Mouse (Mus musculus) heart, embryonic 15.5 days (tissue): ENCODE measurements at regions not wholly inside any gene's neighbourhood (a gene's known extent, or its start where the extent isn't known, plus 50 kb on each side); places are given as distances from the start of the nearest gene placed in this dataset.
A peak's percentile ranks its signal among the peaks of the same experiment; 100 is the strongest.

Source experiments
- ATAC-seq: fragments of 200-750 bp; cut with Nextera tagmentation; replicated peaks from 2 replicates; pipeline ENCODE4 v1.8.0; 2017; ENCODE audit warnings: low read depth, moderate TSS enrichment; ENCODE audit not compliant: insufficient number of reproducible peaks, insufficient read depth, low FRiP score
- H3K27ac ChIP-seq: fragments of 300-500 bp; sonication (generic); 2 replicates; pipeline ENCODE4 v1.5.1; 2015; ENCODE audit warnings: mild to moderate bottlenecking, inconsistent platforms
- H3K27me3 ChIP-seq: fragments of 300-500 bp; sonication (generic); 2 replicates; pipeline ENCODE4 v1.6.1; 2015; ENCODE audit warnings: inconsistent platforms
- H3K36me3 ChIP-seq: fragments of 300-500 bp; sonication (generic); 2 replicates; pipeline ENCODE4 v1.6.1; 2015; ENCODE audit warnings: mild to moderate bottlenecking, inconsistent platforms
- H3K4me1 ChIP-seq: fragments of 300-500 bp; sonication (generic); replicated peaks from 2 replicates; pipeline ENCODE4 v1.6.1; 2015; ENCODE audit warnings: inconsistent platforms
- H3K4me2 ChIP-seq: fragments of 300-500 bp; sonication (generic); 2 replicates; pipeline ENCODE4 v1.6.1; 2015; ENCODE audit warnings: inconsistent platforms, mild to moderate bottlenecking, moderate library complexity
- H3K4me3 ChIP-seq: fragments of 300-500 bp; sonication (generic); 2 replicates; pipeline ENCODE4 v1.5.1; 2015; ENCODE audit warnings: mild to moderate bottlenecking, inconsistent platforms
- H3K9ac ChIP-seq: fragments of 300-500 bp; sonication (generic); 2 replicates; pipeline ENCODE4 v1.6.1; 2015; ENCODE audit warnings: mild to moderate bottlenecking, inconsistent platforms
- H3K9me3 ChIP-seq: fragments of 300-500 bp; sonication (generic); replicated peaks from 2 replicates; pipeline ENCODE4 v1.6.1; 2016; ENCODE audit warnings: inconsistent platforms
- WGBS: fragments of 180-500 bp; shearing (Covaris S2); methylation state at CpG from one replicate; pipeline ENCODE4 v1.1.7; 2015; ENCODE audit warnings: mixed read lengths; 5-methylcytosine and 5-hydroxymethylcytosine counted together

DNA sequence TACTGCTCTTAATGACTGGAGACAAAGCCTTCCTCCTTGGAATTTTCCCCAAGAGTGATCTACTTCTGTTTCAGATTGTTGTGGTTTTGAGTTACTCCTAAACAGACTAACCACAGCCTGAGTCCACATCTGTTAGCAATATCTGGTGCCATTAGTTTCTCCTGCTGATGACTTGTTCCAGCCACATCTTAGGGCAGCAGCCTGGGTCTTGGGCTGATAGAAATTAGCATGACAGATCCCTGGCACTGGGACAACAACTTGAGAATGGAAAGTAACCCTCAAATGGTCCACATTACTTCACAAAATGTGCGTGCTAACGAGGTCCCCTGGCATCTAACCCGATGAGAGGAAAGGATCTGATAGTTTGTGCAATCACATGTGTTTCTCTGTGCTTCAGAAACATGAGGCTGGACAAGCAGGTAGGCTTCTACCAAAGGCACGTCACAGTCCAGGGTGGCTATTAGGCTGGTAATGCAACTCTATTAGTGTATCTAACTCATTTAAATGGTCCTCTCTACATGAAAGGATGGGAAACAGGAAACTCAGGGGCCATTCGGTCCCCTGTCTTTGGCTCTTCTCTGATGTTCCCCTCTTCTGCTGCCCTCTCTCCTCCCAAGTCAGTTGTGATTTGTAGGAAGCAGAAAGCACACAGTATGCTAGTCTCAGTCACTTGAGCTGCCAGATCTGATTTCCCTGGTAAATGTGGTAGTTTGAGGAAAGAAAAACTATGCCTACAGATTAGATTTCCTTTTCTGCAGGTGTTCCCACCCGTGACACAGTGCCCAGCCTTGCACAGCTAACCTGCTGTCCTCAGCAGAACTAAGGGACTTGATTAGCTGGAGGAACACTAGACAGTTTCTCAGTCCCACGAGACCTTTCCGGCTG, 2866.9 kb upstream of the 5930422O12Rik start:
- Histone ChIP-seq H3K9ac (no peak overlapping the region), H3K27ac (no peak overlapping the region), H3K4me3 (no peak overlapping the region), H3K9me3 (no peaks in the 10 kb centered on the region), H3K4me2 (no peak overlapping the region), H3K4me1 (no peaks in the 10 kb centered on the region), H3K36me3 (no peaks in the 10 kb centered on the region), H3K27me3 (no peaks in the 10 kb centered on the region)
- WGBS = 63% methylated on average over 8 of the region's 8 CpGs
- ATAC-seq = no peak

DNA sequence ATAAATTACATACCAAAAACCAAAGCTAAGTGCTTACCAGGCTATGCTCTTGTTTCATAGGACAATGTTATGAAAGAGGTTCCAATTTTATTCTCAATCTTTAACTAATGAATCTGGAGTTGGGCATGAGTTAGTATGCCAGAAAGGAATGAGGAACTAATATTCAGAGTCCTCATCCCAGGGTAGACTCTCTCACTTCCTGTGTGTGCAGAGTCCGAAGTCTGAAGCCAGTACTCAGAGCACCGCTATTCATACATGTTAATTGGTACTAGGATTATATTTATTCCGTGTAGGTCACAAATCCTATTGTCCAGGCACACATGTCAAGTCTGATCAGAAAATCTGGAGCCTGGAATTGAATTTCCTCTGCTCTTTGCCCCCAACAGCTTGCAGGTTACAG, 2858.7 kb upstream of the 5930422O12Rik start:
- Histone ChIP-seq H3K4me1 (no peaks in the 10 kb centered on the region), H3K36me3 (no peaks in the 10 kb centered on the region), H3K4me3 (no peak overlapping the region), H3K27me3 (no peaks in the 10 kb centered on the region), H3K9ac (no peak overlapping the region), H3K9me3 (no peaks in the 10 kb centered on the region), H3K4me2 (no peak overlapping the region), H3K27ac (no peak overlapping the region)
- 78% methylated on average over 3 of the region's 3 CpGs for WGBS
- no peak for ATAC-seq

DNA sequence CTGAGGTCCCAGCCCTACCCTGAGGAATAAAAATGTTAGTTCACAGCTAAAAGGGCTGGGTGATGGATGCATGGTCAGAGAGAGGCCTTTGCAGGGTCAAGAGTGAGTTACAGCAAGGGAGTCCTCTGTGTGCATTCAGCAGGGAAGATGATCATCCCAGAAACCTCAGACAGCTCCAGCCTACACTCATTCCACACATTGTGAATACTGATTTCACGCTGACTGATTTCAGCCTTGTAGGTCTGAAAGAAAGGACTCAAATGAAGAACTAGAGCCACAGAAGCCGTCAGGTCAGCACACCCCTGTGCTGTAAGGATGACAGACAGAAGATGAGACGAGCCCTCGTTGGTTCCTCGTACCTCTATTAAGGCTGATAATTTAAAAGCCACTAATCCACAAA, 2858.0 kb upstream of the 5930422O12Rik start:
- Histone ChIP-seq H3K27me3 (no peaks in the 10 kb centered on the region), H3K4me2 (no peak overlapping the region), H3K9ac (no peak overlapping the region), H3K27ac (no peak overlapping the region), H3K36me3 (no peaks in the 10 kb centered on the region), H3K9me3 (no peaks in the 10 kb centered on the region), H3K4me1 (no peaks in the 10 kb centered on the region), H3K4me3 (no peak overlapping the region)
- ATAC-seq = no peak
- WGBS = 63% methylated on average over 5 of the region's 5 CpGs

DNA sequence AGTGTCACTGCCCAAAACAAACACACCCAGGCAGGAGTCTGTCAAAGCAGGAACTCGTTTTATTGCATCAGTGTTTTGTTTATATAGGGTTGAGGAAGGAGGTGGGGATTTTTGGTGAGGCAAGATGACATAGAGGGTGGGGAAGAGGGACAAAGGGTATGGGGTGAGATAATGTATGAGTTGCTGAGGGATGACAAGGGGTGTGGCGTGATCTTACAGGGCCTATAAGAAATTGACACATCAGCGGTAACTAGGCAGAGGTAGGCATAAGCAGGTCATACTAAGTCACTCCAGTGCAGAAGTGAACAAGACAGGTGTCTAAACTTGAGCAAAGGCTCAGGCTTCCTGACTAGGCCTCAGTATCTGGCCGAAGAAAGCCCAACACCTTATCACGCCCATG, 2841.0 kb upstream of the 5930422O12Rik start:
- 70% methylated on average over 5 of the region's 5 CpGs for WGBS
- no peak overlapping the region for H3K4me3 ChIP-seq
- H3K4me1 ChIP-seq = no peaks in the 10 kb centered on the region
- no peak overlapping the region for H3K4me2 ChIP-seq
- H3K27me3 ChIP-seq = no peaks in the 10 kb centered on the region
- no peak overlapping the region for H3K9ac ChIP-seq
- no peak overlapping the region for H3K27ac ChIP-seq
- H3K36me3 ChIP-seq = no peaks in the 10 kb centered on the region
- H3K9me3 ChIP-seq = no peaks in the 10 kb centered on the region
- ATAC-seq = no peak

DNA sequence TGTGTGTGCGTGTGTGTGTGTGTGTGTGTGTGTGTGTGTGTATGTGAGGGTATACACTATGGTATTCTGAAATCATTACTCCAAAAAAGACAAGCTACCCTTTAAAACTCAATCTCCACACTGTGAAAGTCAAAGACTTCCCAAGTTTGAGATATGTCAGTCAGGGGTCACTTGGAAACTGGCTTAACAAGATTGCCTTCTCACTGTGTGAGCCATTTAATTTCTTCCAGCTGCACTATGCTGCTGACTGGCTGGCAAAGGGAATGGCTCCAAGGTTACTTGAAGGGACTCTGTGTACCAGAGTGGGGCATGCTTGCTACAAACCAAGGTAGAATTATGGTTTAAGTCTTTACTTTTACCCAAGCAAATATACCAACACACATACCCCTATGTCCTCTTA, 2826.1 kb upstream of the 5930422O12Rik start:
- ATAC-seq = no peak
- Histone ChIP-seq H3K27ac (no peak overlapping the region), H3K4me3 (no peak overlapping the region), H3K36me3 (no peaks in the 10 kb centered on the region), H3K27me3 (no peaks in the 10 kb centered on the region), H3K4me1 (no peaks in the 10 kb centered on the region), H3K9ac (no peak overlapping the region), H3K9me3 (no peaks in the 10 kb centered on the region), H3K4me2 (no peak overlapping the region)
- WGBS = no CpG with 5 or more reads among the region's 1 CpGs

- Histone ChIP-seq H3K27me3 (no peaks in the 10 kb centered on the region), H3K9ac (no peak overlapping the region), H3K36me3 (no peaks in the 10 kb centered on the region), H3K27ac (no peak overlapping the region), H3K4me3 (no peak overlapping the region), H3K4me1 (peaks cover 3% of the 10 kb centered on the region; the same call in 1 of the 2 replicates), H3K4me2 (no peak overlapping the region), H3K9me3 (no peaks in the 10 kb centered on the region)
- no peak for ATAC-seq
- 70% methylated on average over 5 of the region's 5 CpGs for WGBS
These were observed 2798.2 kb upstream of the 5930422O12Rik start for GRCm38 (mm10) chr8:30630332-30630731.

DNA sequence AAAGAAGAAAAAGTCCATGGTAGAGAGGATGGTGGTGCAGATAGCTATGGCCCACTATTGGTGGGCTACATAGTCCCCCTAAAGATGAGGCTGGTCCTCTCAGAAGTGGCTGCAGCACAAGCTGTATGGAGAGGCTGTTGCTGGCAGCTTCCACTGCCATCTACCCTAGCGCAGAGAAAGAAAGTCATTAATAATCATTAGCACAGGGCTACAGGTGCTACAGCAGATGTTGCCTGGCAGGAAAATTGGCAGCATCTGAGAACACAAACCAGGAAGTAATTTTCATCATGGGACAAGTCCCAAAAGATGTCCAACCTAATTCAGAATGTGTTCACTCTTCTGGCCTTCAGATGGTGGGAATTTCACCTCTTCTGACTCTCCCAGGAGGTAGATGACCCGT, 2791.7 kb upstream of the 5930422O12Rik start:
- WGBS = 77% methylated on average over 2 of the region's 2 CpGs
- no peaks in the 10 kb centered on the region for H3K27me3 ChIP-seq
- no peak for ATAC-seq
- H3K27ac ChIP-seq = no peak overlapping the region
- H3K4me3 ChIP-seq = no peak overlapping the region
- H3K9ac ChIP-seq = no peak overlapping the region
- H3K4me1 ChIP-seq = 0 out of 2 replicates have a peak, but pooled peaks cover 3% of the 10 kb centered on the region
- H3K36me3 ChIP-seq = no peaks in the 10 kb centered on the region
- H3K9me3 ChIP-seq = no peaks in the 10 kb centered on the region
- H3K4me2 ChIP-seq = no peak overlapping the region

GRCm38 (mm10) chr8:30642866-30643690, 2785.4 kb upstream of the 5930422O12Rik start:
- no peak overlapping the region for H3K4me3 ChIP-seq
- WGBS = 53% methylated on average over 3 of the region's 3 CpGs
- H3K36me3 ChIP-seq = no peaks in the 10 kb centered on the region
- H3K4me2 ChIP-seq = no peak overlapping the region
- H3K9ac ChIP-seq = no peak overlapping the region
- no peak for ATAC-seq
- no peaks in the 10 kb centered on the region for H3K9me3 ChIP-seq
- no peaks in the 10 kb centered on the region for H3K27me3 ChIP-seq
- H3K4me1 ChIP-seq = 0 out of 2 replicates have a peak, but pooled peaks cover 3% of the 10 kb centered on the region
- no peak overlapping the region for H3K27ac ChIP-seq

DNA sequence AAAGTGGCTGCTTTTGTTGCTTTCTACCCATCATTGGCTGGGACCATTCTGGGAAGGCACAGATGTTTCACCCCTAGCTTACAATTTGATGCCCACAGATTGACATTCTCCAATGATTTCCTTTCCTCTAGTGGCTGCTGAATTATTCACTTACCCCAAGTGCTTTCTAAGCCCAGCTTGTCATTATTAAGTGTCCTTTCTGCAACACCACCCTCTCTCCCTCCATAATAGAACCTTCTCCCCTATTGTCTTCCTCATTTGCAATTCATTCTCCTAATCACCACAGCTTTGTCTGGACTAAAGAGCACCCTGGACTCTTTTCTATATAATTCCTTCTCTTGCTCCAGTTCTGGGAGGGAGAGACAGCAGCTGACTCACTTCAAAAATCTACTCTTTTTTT, 2780.0 kb upstream of the 5930422O12Rik start:
- no peak for ATAC-seq
- Histone ChIP-seq H3K27ac (no peak overlapping the region), H3K4me1 (no peaks in the 10 kb centered on the region), H3K9me3 (no peaks in the 10 kb centered on the region), H3K9ac (no peak overlapping the region), H3K27me3 (no peaks in the 10 kb centered on the region), H3K36me3 (no peaks in the 10 kb centered on the region), H3K4me2 (no peak overlapping the region), H3K4me3 (no peak overlapping the region)

GRCm38 (mm10) chr8:30655749-30656241, 2772.7 kb upstream of the 5930422O12Rik start:
- 45% methylated on average over 10 of the region's 10 CpGs for WGBS
- no peaks in the 10 kb centered on the region for H3K27me3 ChIP-seq
- H3K9ac ChIP-seq = no peak overlapping the region
- H3K9me3 ChIP-seq = no peaks in the 10 kb centered on the region
- ATAC-seq = no peak
- no peaks in the 10 kb centered on the region for H3K36me3 ChIP-seq
- H3K4me2 ChIP-seq = peak overlapping the region; percentile 13; the same call in 1 of the 2 replicates
- no peak overlapping the region for H3K27ac ChIP-seq
- H3K4me3 ChIP-seq = no peak overlapping the region
- H3K4me1 ChIP-seq = peaks cover 3% of the 10 kb centered on the region

- no peak overlapping the region for H3K4me2 ChIP-seq
- no peak overlapping the region for H3K9ac ChIP-seq
- H3K9me3 ChIP-seq = no peaks in the 10 kb centered on the region
- no peak for ATAC-seq
- H3K27ac ChIP-seq = no peak overlapping the region
- H3K4me3 ChIP-seq = no peak overlapping the region
- 56% methylated on average over 2 of the region's 2 CpGs for WGBS
- H3K36me3 ChIP-seq = no peaks in the 10 kb centered on the region
- H3K27me3 ChIP-seq = no peaks in the 10 kb centered on the region
- H3K4me1 ChIP-seq = no peaks in the 10 kb centered on the region
These were observed 2767.2 kb upstream of the 5930422O12Rik start for GRCm38 (mm10) chr8:30661261-30661660.
